Mouse (Mus musculus) stomach, embryonic 14.5 days (tissue): ENCODE data around the gene Cyp2f2. TPM values are rescaled to one million over a fixed set of nuclear protein-coding genes. Genes with fewer than 3 reads are reported as not detected.

Source experiments
- ATAC-seq: fragments of 200-750 bp; cut with Nextera tagmentation; 2 replicates; pipeline ENCODE4 v1.8.0; 2017; ENCODE audit warnings: low read depth, moderate TSS enrichment; ENCODE audit not compliant: insufficient number of reproducible peaks, insufficient read depth, low FRiP score
- H3K27ac ChIP-seq: fragments of 300-500 bp; sonication (generic); 2 replicates; pipeline ENCODE4 v1.5.1; 2014; ENCODE audit warnings: mild to moderate bottlenecking, low read length, moderate library complexity, mixed read lengths
- H3K27me3 ChIP-seq: fragments of 300-500 bp; sonication (generic); 2 replicates; pipeline ENCODE4 v1.6.1; 2014; ENCODE audit warnings: low read length, control low read depth, mixed read lengths; ENCODE audit not compliant: control insufficient read depth, insufficient read depth
- H3K36me3 ChIP-seq: fragments of 300-500 bp; sonication (generic); 2 replicates; pipeline ENCODE4 v1.6.1; 2014; ENCODE audit warnings: mild to moderate bottlenecking, control low read depth, low read length, moderate library complexity, mixed read lengths; ENCODE audit not compliant: control insufficient read depth, insufficient read depth
- H3K4me1 ChIP-seq: fragments of 300-500 bp; sonication (generic); 2 replicates; pipeline ENCODE4 v1.6.1; 2014; ENCODE audit warnings: low read length, control low read depth, mixed read lengths; ENCODE audit not compliant: control insufficient read depth, insufficient read depth
- H3K4me2 ChIP-seq: fragments of 300-500 bp; sonication (generic); replicated peaks from 2 replicates; pipeline ENCODE4 v1.6.1; 2014; ENCODE audit warnings: low read depth, low read length, control low read depth
- H3K4me3 ChIP-seq: fragments of 300-500 bp; sonication (generic); 2 replicates; pipeline ENCODE4 v1.5.1; 2014; ENCODE audit warnings: low read depth, low read length, control low read depth
- H3K9ac ChIP-seq: fragments of 300-500 bp; sonication (generic); replicated peaks from 2 replicates; pipeline ENCODE4 v1.6.1; 2014; ENCODE audit warnings: low read depth, mild to moderate bottlenecking, control low read depth, low read length, moderate library complexity, mixed read lengths
- H3K9me3 ChIP-seq: fragments of 300-500 bp; sonication (generic); 2 replicates; pipeline ENCODE4 v1.6.1; 2016; ENCODE audit warnings: low read depth, low read length, control low read depth; ENCODE audit not compliant: control insufficient read depth
- WGBS: fragments of 180-500 bp; shearing (Covaris S2); extraction: QIAGEN DNeasy Blood & Tissue Kit; methylation state at CpG from one replicate; pipeline ENCODE4 v1.1.7; 2014; 5-methylcytosine and 5-hydroxymethylcytosine counted together
- polyA plus RNA-seq: library from polyadenylated mRNA; unstranded; fragments of >200 nt; fragmentation: Nextera tagmentation; extraction: Ambion mirVana; gene quantifications from 2 replicates; pipeline ENCODE4 v1.2.1, GENCODE M21; 2014

Cyp2f2 gene
- polyA plus RNA-seq, 1 experiment from 2014 or later, result 22.5 TPM

DNA sequence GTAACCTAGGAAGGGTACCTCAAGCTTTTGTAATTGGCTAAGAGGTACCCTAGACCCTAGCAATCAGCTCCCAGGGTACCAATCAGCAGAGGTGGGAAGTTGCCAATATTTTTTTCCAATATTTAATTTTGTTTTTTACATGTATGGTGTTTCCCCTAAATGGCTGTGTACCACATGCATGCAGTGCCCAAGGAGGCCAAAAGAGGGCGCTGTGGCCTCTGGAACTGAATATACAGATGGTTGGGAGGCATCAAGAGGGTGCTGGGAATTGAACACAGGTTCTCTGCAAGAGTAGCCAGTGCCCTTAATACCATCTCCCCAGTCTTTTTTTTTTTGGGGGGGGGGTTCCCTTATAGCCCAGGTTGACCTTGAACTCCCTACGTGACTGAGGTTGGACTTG lies 11.7 kb downstream of the Cyp2f2 start:
- 71% methylated on average over 2 of the region's 2 CpGs for WGBS

GRCm38 (mm10) chr7:27132588-27132987 lies 12.9 kb downstream of the Cyp2f2 start:
- H3K4me2 ChIP-seq, result no peak overlapping the region

More for the DNA sequence above, 11.7 kb downstream of the Cyp2f2 start:
- Histone ChIP-seq H3K27me3 (no peaks in the 10 kb centered on the region), H3K9ac (no peak overlapping the region), H3K4me1 (peaks cover 6% of the 10 kb centered on the region), H3K4me2 (no peak overlapping the region), H3K36me3 (no peaks in the 10 kb centered on the region), H3K9me3 (no peaks in the 10 kb centered on the region), H3K27ac (no peak overlapping the region), H3K4me3 (no peak overlapping the region)
- ATAC-seq, result no peak

DNA sequence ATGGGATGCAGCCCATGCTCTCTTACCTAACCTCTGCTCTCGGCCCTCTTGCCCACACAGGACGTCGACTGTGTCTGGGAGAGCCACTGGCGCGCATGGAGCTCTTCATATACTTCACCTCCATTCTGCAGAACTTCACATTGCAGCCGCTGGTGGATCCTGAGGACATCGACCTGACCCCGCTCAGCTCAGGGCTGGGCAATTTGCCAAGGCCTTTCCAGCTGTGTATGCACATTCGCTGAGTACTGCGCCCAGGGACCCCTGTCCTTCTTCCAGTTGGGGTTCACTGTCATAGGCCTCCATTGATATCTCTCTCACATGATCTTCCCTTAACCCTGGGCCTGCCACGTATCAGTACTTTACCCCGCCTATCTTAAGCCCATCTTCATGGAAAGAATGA lies 13.4 kb downstream of the Cyp2f2 start:
- no peak for ATAC-seq
- H3K4me3 ChIP-seq, result no peak overlapping the region
- 51% methylated on average over 12 of the region's 12 CpGs for WGBS

More at GRCm38 (mm10) chr7:27132588-27132987, 12.9 kb downstream of the Cyp2f2 start:
- no peaks in the 10 kb centered on the region for H3K27me3 ChIP-seq
- no peak overlapping the region for H3K27ac ChIP-seq
- no peaks in the 10 kb centered on the region for H3K36me3 ChIP-seq
- H3K9me3 ChIP-seq, result no peaks in the 10 kb centered on the region
- H3K4me1 ChIP-seq, result peaks cover 6% of the 10 kb centered on the region
- no peak for ATAC-seq
- no peak overlapping the region for H3K4me3 ChIP-seq
- 12% methylated on average over 10 of the region's 10 CpGs for WGBS
- H3K9ac ChIP-seq, result no peak overlapping the region

GRCm38 (mm10) chr7:27133757-27134156 lies 14.0 kb downstream of the Cyp2f2 start:
- WGBS, result 76% methylated on average over 4 of the region's 4 CpGs
- H3K4me1 ChIP-seq, result peaks cover 6% of the 10 kb centered on the region

More for the DNA sequence above, 13.4 kb downstream of the Cyp2f2 start:
- Histone ChIP-seq H3K27me3 (no peaks in the 10 kb centered on the region), H3K4me2 (no peak overlapping the region), H3K36me3 (no peaks in the 10 kb centered on the region), H3K4me1 (peaks cover 6% of the 10 kb centered on the region), H3K9ac (no peak overlapping the region), H3K27ac (no peak overlapping the region), H3K9me3 (no peaks in the 10 kb centered on the region)

GRCm38 (mm10) chr7:27136410-27136996 lies 16.8 kb downstream of the Cyp2f2 start:
- H3K4me2 ChIP-seq, result no peak overlapping the region
- no peak for ATAC-seq
- no peaks in the 10 kb centered on the region for H3K27me3 ChIP-seq
- H3K27ac ChIP-seq, result no peak overlapping the region
- no peaks in the 10 kb centered on the region for H3K36me3 ChIP-seq
- no peaks in the 10 kb centered on the region for H3K9me3 ChIP-seq
- H3K9ac ChIP-seq, result no peak overlapping the region
- 39% methylated on average over 8 of the region's 8 CpGs for WGBS
- no peak overlapping the region for H3K4me3 ChIP-seq
- peaks cover 6% of the 10 kb centered on the region for H3K4me1 ChIP-seq

More at GRCm38 (mm10) chr7:27133757-27134156, 14.0 kb downstream of the Cyp2f2 start:
- Histone ChIP-seq H3K9ac (no peak overlapping the region), H3K4me3 (no peak overlapping the region), H3K27me3 (no peaks in the 10 kb centered on the region), H3K27ac (no peak overlapping the region), H3K36me3 (no peaks in the 10 kb centered on the region), H3K9me3 (no peaks in the 10 kb centered on the region), H3K4me2 (no peak overlapping the region)
- no peak for ATAC-seq

DNA sequence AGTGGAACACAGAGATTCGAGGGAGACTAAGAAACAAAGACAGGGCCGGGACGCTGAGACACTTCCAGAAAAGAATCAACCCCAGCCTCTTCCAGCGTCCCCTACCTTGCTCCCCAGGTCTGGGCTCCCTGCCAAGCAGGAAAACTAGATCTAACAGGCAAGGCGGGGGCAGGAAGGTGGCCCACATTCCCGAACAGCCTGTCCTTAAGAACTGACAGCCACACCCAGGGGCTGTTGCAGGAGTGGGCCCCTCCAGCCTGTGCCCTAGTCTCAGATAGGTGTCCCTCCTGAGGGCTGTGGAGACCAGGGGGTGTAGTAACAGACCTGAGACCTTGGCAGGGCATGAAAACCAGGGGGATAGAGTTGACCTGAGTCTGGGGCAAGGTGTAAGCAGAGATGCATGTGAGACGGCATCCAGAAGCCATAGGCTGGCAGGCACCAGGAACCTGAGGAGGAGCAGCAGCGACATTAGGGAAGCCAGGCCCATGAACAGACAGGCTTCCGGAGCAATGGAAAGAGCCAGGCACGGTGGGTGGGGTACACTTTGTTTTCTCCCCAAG lies 33.6 kb downstream of the Cyp2f2 start, which contains the start of gene Cyp2t4:
Gene Cyp2t4, plus strand, starts transcription at position 510 of the 560 bp plus-strand sequence.
- peak within 1 kb of the TSS; percentile 50; the same call in 1 of the 2 replicates for H3K27ac ChIP-seq
- no peak within 1 kb of the TSS for H3K4me3 ChIP-seq
- peak; percentile 42 for ATAC-seq
- H3K4me1 ChIP-seq, result peaks cover 4% of the 10 kb centered on the region; the same call in 1 of the 2 replicates
- H3K9ac ChIP-seq, result no peak within 1 kb of the TSS
- no peaks in the 10 kb centered on the region for H3K27me3 ChIP-seq
- no peak within 1 kb of the TSS for H3K4me2 ChIP-seq
- no peaks in the 10 kb centered on the region for H3K9me3 ChIP-seq
- peaks cover 12% of the 10 kb centered on the region for H3K36me3 ChIP-seq
- WGBS, result 53% methylated on average over 10 of the region's 10 CpGs

GRCm38 (mm10) chr7:27156005-27156404 lies 36.3 kb downstream of the Cyp2f2 start:
- Histone ChIP-seq H3K27ac (no peak overlapping the region), H3K9me3 (no peaks in the 10 kb centered on the region), H3K4me2 (no peak overlapping the region), H3K4me1 (peaks cover 4% of the 10 kb centered on the region; the same call in 1 of the 2 replicates), H3K9ac (no peak overlapping the region), H3K4me3 (no peak overlapping the region), H3K36me3 (peaks cover 29% of the 10 kb centered on the region), H3K27me3 (no peaks in the 10 kb centered on the region)
- 79% methylated on average over 13 of the region's 13 CpGs for WGBS
- ATAC-seq, result no peak

GRCm38 (mm10) chr7:27158171-27158570 lies 38.5 kb downstream of the Cyp2f2 start:
- Histone ChIP-seq H3K27me3 (no peaks in the 10 kb centered on the region), H3K9me3 (no peaks in the 10 kb centered on the region), H3K9ac (no peak overlapping the region), H3K4me2 (no peak overlapping the region), H3K27ac (no peak overlapping the region), H3K4me1 (peaks cover 7% of the 10 kb centered on the region; the same call in 1 of the 2 replicates), H3K4me3 (no peak overlapping the region), H3K36me3 (peaks cover 37% of the 10 kb centered on the region)
- WGBS, result 94% methylated on average over 9 of the region's 9 CpGs
- no peak for ATAC-seq
